Mouse (Mus musculus) mouse embryonic stem cell (cell line): ENCODE results near the gene Nsun2.

Experiments
- in situ Hi-C, 2 experiments: fragments of 300-500 bp; cut with MboI; formaldehyde crosslinking; loops; 1 replicate in 1 of 2; 3 replicates in 1 of 2; pipeline ENCODE4 v1.14.3; 2019 to 2020; ENCODE audit warnings: low sequenced_read_pairs in 2 of 2, low pct_unique_long_range_greater_than_20kb in 1 of 2, mixed read lengths in 1 of 2; ENCODE audit not compliant: unreplicated experiment in 1 of 2

Nsun2 gene

DNA sequence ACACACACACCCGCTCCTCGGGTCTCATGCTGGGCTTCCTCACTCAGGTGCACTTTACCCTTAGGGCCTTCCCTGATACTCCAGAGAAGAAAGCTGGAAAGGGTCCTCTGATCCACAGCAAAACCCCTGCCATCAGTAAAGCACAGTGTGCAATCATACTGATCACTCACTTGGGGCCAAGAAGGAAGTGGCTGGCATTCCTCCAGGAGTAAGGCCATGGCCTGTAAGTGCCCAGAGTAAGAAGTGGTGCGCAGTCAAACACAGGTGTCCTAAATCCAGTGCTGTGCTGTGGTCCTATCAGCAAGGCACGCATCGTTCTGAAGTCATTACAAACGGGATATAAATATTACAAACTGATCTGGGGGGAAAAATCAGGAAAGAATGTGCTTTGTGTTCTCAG, 16.1 kb upstream of the Nsun2 start:
- in situ Hi-C loops = loop anchor here in 1 of 2 experiments (25.0 kb wide), 1 partner anchor 1070 kb away; no protein-coding TSS in a partner anchor

DNA sequence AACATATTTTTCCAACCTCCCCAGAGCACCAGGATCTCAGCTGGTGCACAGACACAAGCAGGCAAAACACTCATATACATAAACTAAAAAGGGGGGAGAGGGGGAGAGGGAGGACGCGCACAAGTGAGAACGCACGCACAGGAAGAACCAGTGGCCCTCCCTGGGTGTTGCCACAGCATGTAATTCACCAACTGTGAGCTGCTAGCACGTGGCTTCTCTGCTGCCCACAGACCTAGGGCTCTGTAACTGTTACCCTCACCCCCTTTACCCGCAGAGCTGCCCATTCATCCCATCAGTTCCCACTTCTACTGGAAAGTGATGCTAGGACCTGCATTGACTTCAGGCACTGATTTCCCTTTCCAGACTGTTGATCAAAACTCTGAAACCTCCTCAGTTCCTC, 14.4 kb upstream of the Nsun2 start:
- in situ Hi-C loops = loop anchor here in 1 of 2 experiments (25.0 kb wide), 1 partner anchor 1068 kb away; no protein-coding TSS in a partner anchor

DNA sequence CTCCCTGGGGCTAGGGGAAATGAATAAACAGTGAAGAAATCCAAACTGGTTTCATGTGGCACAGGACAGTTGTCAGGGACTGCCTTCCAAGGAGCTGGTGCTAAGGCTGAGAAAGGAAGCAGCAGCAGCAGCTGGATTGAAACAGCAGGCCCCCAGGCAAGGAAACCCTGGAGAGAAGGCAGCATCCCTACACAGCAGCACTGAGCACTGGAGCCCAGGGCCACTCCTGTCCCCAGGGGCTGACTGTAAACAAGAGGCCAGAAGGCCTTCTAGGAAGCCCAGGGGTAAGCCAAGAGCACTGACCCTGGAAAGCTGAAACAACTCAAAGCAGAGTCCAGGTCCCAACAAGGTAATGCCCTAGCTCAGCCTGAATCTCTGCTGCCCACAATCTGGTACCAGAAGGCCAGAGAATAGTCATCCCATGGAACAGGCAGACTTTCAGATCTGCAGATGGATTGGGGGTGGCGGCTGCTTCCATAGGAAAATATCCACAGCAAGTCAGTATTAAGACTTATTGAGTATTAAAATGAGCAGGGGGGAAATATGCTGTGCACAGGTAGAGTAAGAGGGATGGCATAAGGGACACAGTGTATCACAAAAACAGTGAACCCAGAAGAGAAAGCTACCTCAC, 11.3 kb upstream of the Nsun2 start:
- in situ Hi-C loops = loop anchor here in 1 of 2 experiments (25.0 kb wide), 1 partner anchor 1065 kb away; no protein-coding TSS in a partner anchor

DNA sequence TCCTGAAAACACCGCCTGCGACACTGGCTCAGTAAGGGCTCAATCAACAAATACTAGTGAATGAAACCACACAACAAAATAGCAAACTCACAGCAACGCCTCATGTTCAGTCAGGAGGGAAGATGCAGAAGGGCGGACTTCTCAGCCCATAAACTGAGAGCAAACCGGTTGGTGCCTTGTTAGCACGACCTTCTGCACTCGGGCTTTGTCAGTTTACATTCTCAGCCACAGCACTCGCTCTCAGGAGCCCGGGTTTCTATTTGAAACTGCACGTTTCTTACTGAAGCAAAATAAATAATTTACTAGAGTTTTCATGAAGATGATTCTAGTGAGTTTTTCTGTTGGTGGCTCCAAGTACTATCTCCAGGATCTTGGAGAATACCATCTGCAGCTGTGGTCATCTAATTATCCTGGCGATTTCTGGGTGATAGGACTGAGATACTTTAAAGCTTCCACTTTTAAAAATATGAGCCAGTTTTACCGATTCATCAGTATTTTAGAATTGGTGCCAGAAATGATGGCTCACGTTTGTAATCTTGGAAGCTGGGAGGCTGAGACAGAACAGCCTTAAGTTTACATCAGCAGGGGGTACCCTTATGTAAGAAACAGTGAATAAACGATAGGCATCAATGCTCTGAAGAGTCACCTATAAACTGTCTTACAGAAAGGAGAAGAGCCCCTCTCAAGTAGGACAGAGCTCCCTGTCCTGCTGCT, 9.9 kb upstream of the Nsun2 start:
- in situ Hi-C loops = loop anchor here in 1 of 2 experiments (25.0 kb wide), 1 partner anchor 1064 kb away; no protein-coding TSS in a partner anchor

DNA sequence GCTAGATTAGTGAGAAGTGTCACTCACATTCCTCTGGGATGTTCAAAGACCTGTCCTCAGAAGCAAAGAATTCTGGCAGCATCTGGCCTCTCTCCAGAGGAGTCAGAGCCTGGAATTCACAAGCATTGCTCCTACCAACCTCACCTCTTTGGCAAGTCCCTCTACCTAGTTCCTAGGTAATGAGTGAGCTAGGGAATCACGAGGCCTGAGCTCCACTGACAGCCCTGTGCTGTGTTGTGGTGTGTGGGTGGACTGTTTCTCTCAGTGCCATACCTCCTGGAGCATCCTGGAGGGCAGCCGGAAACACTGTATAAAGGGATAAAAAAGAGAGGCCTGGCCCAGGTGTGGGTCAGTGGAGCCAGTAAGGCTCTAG, 9.4 kb upstream of the Nsun2 start:
- in situ Hi-C loops = loop anchor here in 1 of 2 experiments (25.0 kb wide), 1 partner anchor 1063 kb away; no protein-coding TSS in a partner anchor

DNA sequence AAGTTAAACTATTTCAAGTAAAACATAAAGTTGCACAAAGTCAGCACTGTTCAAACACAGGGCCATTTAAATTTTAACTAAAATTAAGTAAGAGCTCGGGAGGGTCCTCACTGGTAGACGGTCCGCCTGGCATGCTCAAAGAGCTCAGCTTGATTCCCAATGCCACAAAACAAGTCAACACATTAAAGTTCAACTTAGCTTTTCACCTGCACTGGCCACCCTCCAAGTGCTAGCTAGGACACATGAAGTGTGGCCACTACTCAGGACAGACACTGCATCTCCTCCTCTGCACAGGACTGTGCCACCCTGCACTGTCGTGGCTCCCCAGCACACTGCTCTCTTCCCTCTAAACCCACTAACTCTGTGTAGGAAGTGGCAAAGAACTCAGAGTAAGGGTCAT, 7.7 kb upstream of the Nsun2 start:
- in situ Hi-C loops = no loop called here

DNA sequence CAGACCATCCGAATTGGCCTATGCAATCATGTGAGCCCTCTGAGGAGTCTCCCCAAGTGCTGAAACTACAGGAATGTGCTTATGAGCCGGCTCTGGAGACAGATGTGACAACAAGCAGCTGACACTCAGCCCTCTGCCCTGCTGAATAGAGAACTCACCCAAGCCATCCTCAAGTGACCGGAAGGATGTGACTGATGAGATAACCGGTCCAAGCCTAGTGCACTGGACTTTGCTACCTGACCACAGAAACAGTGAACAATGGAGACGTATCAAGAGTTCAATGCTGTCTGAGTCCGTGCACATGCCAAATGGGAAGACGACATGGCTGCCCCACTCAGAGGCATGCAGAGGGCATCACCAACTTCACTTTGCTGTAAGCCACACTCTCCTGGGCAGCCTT, 5.0 kb upstream of the Nsun2 start:
- in situ Hi-C loops = no loop called here

DNA sequence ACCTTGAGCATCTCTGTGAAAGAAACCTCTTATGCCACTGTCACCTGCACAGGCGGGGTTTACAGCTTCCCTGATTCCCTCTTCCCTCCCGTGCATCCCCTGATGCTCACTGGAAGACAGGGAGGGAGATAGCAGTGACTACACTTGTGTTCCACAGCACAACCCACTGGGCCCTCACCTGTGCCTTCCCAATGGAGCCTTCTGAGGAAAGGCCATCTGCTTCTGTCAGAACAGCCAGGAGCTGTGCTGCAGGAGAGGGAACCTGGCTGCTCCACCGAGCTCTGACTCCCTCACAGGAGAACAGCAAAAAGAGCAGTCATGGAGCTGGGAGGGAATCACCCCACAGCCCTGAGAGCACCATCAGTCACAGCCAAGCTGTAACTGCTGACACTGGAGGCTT, 3.4 kb upstream of the Nsun2 start:
- in situ Hi-C loops = no loop called here

DNA sequence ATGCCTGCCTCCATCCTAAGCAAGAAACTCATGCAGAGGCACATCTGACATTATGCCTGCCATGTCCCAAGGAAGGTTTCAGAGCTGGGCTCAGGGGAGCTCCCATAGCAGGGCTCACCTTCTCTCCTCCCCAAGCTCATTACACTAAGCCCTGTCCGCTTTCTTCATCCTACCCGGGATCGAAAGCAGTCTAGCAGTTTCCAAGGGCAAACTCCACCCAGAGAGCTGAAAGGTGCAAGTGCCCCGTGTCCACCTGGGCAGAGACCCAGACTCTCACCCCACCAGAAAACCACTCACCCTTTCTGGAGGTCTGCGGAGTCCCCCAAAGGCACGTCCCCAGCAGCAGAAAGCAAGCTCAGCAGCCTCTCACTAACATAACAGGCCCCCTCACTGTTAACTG, 2.6 kb upstream of the Nsun2 start:
- in situ Hi-C loops = no loop called here

DNA sequence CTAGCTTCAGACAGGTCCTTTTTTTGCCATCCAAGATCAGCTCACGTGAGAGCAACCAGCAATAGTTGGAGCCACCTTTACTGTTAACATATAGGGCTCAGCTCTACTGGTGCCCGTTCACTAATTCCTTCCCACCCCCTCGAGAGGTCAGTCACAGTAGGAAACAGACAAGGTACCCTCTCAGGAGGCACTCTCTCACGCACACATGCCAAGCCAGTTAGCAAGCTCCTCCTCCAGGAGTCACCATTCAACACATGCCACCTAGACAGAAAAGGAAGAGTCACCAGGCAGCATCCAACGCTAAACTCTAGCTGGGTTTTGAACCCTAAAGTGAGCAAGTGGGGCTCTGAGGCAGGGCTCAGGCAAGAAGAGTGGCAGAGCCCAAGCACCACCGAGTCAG, 2.1 kb upstream of the Nsun2 start:
- in situ Hi-C loops = no loop called here

DNA sequence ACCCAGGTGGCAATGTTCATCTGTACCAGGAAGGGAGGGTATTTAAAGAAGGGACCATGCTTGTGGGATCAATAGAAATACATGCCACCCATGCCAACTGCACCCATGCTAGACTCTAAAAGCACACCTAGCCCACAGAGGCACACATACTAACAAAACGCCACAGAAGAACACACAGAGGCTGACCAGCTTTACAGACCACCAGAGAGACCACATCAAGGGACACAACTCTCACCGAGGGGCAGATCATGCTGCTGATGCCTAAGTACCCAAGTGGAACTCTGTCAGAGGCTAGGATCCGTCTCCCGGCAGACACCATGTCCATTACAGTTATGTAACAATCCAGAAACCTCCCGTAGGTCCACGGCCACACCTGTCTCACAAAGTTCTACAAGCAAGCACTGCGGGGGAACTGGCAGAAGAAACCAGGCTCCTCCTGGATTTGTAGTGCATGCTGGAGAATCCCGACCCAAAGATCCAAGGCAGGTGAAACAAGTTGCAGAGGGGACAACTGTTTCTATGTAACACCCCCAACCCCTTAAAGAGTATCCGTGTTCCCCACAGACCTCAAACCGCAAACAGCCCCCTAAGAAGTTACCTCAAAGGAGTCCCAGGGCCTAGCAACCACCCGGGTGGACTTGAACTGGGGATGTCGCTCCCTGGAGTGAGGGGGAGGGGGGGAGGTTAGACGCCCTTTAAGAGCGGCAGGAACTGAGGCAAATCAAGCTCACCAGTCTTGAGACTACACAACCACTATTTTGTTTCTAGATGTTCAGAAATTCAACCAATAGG, 1.2 kb upstream of the Nsun2 start:
- in situ Hi-C loops = no loop called here

DNA sequence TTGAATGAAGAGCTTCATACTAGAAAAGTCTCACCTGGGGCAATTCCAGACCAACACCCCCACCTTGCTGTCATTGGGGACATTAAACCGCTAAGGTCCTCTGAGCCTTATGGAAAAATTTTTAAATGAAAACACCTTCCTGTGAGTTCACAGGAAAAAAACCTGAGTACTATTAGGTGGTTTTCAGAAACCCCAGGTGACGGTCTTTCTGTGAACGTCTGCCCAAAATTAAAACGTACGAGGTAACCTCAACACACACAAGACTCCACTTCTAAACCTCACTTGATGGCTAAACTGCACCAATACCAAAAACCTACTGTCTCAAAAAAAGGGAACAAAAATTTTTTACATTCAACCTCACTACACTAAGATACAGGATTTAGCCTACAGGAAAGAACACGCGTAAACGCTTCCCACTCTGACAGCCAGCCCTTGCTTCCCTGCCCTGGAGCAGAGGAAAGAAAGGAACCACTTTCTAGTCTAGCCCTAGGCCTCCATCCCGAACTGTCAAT, 597 bp upstream of the Nsun2 start:
- in situ Hi-C loops = no loop called here

DNA sequence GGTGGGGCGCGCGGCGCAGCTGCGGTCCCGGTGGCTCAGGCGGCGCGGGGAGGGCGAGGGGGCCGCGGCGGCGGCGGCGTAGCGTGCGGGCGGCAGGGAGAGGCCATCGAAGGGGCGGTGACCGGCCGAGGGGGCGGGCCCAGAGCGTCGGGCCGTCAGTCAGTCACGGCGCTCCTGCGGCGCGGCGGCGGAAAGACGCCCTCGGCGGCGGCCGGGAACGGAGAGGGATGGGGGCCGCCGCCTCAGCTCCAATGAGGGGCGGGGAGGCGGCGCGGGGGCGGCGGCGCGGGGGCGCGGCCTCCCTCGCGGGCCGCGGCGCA, 748 bp downstream of the Nsun2 start, which contains the start of gene Tent4a:
Tent4a (minus strand) TSS at position 284 of the 320 bp plus-strand sequence.
- in situ Hi-C loops = no loop called here

DNA sequence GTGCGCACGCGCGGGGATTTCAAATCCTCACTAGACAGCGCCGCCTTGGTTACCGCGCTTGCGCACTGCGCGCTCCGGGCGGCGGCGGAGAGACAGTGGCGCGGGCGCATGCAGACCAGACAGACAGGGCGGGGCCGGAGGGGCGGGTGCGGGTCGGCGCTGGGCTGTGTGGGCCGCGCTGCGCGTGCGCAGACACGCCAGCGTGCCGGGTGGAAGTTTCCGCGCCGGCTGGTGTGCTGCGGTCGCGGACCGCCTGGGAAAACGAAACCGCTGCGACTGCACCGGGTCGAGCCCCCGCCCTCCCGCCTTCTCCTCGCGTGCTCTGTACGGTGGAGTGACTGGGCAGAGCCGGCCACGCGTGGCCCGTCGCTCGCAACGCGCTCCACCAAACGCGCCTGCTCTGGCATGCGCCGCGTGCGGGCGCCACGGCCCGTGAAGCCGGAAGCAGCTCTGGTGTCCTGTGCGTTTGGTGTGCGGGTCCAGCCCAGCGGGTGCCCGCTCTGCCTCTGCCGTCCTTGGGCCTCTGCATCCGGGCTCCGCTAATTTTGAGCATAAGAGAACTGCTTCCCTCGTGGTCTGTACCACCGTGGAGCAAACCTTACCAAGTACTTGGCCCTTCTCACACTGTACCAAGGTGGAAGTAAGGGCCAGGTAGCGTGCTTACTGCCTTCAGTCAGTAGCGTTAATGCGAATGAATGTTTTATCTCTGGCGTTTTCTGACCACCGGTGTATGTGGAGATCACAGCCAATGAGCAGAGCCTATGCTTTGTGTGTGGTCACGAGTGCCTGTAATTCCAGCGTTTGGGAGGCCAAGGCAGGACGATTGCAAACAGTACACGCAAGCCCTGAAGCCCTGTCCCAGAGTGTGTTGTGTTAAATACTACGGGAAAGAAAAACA, 1.4 kb downstream of the Nsun2 start:
- in situ Hi-C loops = no loop called here

DNA sequence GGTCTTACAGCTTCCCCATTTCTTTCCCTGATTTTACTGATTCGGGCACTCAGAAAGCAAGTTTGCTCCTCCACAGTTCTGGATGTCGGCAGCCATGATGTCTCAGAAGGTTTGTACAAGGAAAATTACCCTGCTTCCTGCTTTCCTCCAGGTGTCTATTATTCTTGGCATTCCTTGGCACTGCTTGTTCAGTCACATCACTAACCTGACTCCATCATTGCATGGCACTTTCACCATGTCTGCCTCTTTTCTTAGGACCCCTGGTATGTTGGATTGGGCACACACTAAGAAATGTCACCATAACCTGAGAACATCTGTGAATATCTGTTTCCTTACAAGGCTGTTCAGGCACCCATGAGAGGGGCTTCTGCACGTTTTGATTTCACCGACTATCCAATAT, 2.5 kb downstream of the Nsun2 start:
- in situ Hi-C loops = no loop called here

DNA sequence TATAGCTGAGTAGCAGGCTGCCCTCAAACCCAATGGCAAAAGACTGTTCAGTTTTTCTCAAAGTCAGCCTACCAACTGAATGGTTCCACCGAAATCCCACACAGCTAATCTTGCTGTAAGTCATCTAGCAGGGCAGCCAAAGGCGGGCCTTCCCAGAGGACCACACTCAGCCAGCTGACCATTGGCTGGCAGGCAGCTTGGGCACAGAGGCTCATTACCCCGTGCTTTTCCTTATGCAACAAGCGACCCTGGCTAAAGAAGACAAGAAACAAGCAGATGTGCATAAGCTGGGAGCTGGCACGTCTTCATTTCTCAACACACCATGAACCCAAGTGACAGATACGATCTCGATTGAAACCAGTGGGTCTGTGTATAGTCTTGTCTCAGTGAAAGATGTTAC, 3.8 kb downstream of the Nsun2 start:
- in situ Hi-C loops = no loop called here

DNA sequence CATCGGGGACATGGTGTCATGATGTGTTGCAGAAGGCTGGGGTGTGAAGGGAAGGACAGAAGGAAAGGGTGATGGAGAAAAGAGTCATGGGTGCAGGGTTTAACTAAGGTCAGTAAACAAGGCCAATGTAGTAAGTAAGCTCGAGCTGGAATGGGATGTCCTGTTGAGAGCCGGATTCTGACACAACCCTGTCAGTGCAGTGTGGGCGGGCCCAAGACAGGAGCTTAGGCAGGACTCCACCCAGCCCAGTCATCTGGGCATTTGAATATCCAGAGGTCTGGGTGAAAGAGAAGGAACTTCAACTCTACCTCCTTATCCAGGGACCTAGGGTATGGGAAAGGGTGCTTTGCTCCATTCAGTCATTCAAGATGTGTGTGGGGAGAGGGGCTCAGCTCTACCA, 4.8 kb downstream of the Nsun2 start:
- in situ Hi-C loops = no loop called here

DNA sequence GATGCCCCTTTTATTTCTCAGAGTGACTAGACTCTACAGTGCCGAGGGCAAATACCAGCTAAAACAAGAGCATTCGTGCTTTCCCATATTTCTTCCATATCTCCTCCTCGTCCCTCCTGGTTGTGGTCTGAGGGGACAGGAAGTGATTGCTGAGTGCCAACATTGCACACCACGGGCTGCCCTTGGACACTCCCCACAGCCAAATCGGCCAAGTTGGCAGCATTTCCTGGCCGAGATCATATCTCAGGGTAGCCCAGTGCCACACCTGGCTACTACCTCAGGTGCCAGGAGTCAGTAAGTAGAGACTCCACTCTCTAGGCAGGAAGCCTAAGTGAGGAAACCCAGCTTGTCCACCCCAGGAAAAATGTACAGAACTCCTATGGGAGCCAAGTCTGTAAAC, 7.7 kb downstream of the Nsun2 start:
- in situ Hi-C loops = loop anchor here in 1 of 2 experiments (10.0 kb wide), 1 partner anchor 54 kb away; no protein-coding TSS in a partner anchor
